Mouse (Mus musculus) 3134 (cell line): ENCODE measurements around the gene Fmc1.

Experiments used
- DNase-seq: peaks from one replicate; pipeline ENCODE4 v3.0.0-alpha.2; 2011; ENCODE audit warnings: low spot score; ENCODE audit not compliant: insufficient read length; ENCODE audit errors: extremely low read depth

The Fmc1 gene

GRCm38 (mm10) chr6:38551062-38551988 is 18.0 kb downstream of the Fmc1 start, which contains the start of gene Luc7l2:
Gene Luc7l2, plus strand, starts transcription at chr6:38551334.
- peak; percentile 98 for DNase-seq

- peak; percentile 94 for DNase-seq
These were observed 18.8 kb downstream of the Fmc1 start for GRCm38 (mm10) chr6:38551989-38552635.

- DNase-seq = no peak
These were observed 19.3 kb downstream of the Fmc1 start for GRCm38 (mm10) chr6:38552636-38553000.

- no peak for DNase-seq
These were observed 42.8 kb downstream of the Fmc1 start for GRCm38 (mm10) chr6:38576096-38576495.

- no peak for DNase-seq
These were observed 47.0 kb downstream of the Fmc1 start for GRCm38 (mm10) chr6:38580112-38580857.

GRCm38 (mm10) chr6:38581711-38582110 is 48.4 kb downstream of the Fmc1 start:
- DNase-seq = no peak
